Mouse (Mus musculus) B cell, adult 67 days (primary cell): Measurements from ENCODE around the gene Pde1b. TPM values are rescaled to one million over a fixed set of nuclear protein-coding genes. Genes with fewer than 3 reads are reported as not detected.

Source experiments
- total RNA-seq, 2 experiments: library from RNA; stranded (reverse); gene quantifications; 4 replicates each; pipeline ENCODE4 v1.2.4; 2023

The Pde1b gene
- 10 to 100 TPM; 48.0 to 48.6 TPM for total RNA-seq

DNA sequence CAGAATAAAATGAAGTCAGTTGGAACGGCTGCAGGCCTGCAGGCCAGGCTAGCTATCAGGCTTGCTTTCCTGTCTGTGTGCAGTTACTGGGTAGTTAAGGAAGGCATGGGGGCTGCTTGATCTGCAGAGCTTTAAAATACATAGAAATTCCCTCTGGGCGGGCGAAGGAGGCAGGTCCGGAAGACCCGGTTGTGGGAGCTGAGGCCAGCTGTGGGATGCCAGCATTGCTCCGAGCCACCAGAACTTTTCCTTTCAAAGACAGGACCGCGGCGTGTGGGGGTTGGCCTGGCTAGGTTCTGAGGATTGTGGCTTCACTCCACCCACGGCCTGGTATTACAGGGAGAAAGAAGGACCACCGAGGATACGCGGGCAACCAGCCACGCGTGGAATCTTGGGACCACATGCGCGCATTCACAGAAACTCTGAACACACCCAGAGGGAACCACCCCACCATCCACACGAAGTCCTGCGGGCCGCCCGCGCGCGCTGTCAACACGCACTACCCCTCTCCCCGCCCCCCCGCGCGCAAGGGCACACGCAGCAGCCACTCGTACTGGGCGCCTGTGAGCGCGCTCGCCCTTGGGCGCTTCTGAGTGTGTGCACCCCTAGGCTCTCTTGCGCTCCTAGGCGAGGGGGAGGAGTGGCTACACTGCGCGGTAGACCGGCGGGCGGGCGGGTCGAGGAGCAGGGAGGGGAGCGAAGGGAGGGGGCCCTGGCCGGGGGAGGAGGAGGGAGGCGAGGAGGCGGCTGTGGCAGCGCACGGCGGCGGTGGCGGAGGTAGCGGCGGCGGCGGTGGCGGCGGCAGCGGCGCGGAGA lies at the start of gene Pde1b:
Gene Pde1b (plus strand): TSS at position 600 of the 816 bp plus-strand sequence.

GRCm38 (mm10) chr15:103453551-103454218 lies 49.1 kb upstream of the Pde1b start, which contains the start of gene Nckap1l:
Gene Nckap1l, plus strand, starts transcription at chr15:103453794.

DNA sequence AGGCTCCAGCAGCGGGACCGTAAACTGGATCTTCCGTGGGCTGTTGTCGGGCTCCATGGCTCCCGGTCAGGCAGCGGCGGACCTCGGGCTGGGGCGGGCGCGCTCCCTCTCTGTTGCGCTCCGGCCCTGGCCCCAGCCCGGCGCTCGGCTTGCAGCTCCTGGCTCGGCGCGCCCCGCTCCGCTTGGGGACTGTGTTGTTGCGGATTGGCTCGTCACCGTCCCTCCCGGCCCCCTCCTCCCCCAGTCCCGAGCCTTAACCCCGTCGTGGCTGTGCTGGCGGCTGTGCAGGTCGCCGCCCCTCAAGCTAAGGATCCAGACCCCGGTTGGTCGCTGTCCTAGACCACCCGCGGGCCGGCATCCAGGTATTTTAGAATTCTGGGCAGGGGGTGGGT lies 35.0 kb downstream of the Pde1b start, which contains the start of gene Ppp1r1a:
Gene Ppp1r1a (minus strand): TSS at position 182 of the 392 bp plus-strand sequence.

GRCm38 (mm10) chr15:103564981-103565380 lies 62.1 kb downstream of the Pde1b start, which contains the start of gene Glycam1:
Gene Glycam1, minus strand, starts transcription at chr15:103565081.

Other genes starting within 250 kb of the Pde1b start
- under 1 TPM in 1 of 2 experiments, not detected in 1; 0.36 TPM for gene Nfe2, start 244.6 kb upstream of the Pde1b start, total RNA-seq
- 10 to 100 TPM; 83.7 to 88.2 TPM for gene Copz1, start 230.3 kb upstream of the Pde1b start, total RNA-seq
- under 1 TPM in 1 of 2 experiments, not detected in 1; 0.32 TPM for gene Gpr84, start 192.4 kb upstream of the Pde1b start, total RNA-seq
- gene Zfp385a, start 162.9 kb upstream of the Pde1b start, total RNA-seq, result 10 to 100 TPM; 22.7 to 23.8 TPM
- gene Itga5, start 136.3 kb upstream of the Pde1b start, total RNA-seq, result under 1 TPM in 1 of 2 experiments, not detected in 1; 0.32 TPM
- not detected for gene Gtsf1, start 72.6 kb upstream of the Pde1b start, total RNA-seq
- not detected for gene Gtsf2, start 54.6 kb upstream of the Pde1b start, total RNA-seq
- gene Nckap1l, start 49.2 kb upstream of the Pde1b start, total RNA-seq, result 100 to 1,000 TPM; 274 to 276 TPM
- not detected for gene Ppp1r1a, start 35.0 kb downstream of the Pde1b start, total RNA-seq
- gene Glycam1, start 62.0 kb downstream of the Pde1b start, total RNA-seq, result not detected